Mouse (Mus musculus) lung, adult 2 months (tissue): ENCODE data around the gene Mcm3ap. TPM values are rescaled to one million over a fixed set of nuclear protein-coding genes. Genes with fewer than 3 reads are reported as not detected.

ENCODE experiments used
- DNase-seq: peaks from one replicate; pipeline ENCODE4 v3.0.0; 2022
- H3K4me1 ChIP-seq: fragments of 200-500 bp; 2 replicates; pipeline ENCODE4 v1.6.1; 2011; ENCODE audit warnings: low read length; ENCODE audit not compliant: control insufficient read depth, insufficient read depth
- H3K4me3 ChIP-seq: fragments of 200-500 bp; replicated peaks from 2 replicates; pipeline ENCODE3; 2011; ENCODE audit warnings: low read depth, mild to moderate bottlenecking, control low read depth, low read length; ENCODE audit errors: extremely low read depth
- CTCF ChIP-seq: fragments of 200-500 bp; IDR thresholded peaks from 2 replicates; pipeline ENCODE4 v1.5.1; 2011; ENCODE audit warnings: mild to moderate bottlenecking, low read length, control low read depth; ENCODE audit not compliant: insufficient read depth
- POLR2A ChIP-seq: fragments of 200-500 bp; IDR thresholded peaks from 2 replicates; pipeline ENCODE4 v1.6.1; 2011; ENCODE audit warnings: low read depth, mild to moderate bottlenecking, control low read depth, low read length, borderline replicate concordance; ENCODE audit errors: extremely low read depth
- WGBS: fragments of 180-500 bp; shearing (Covaris S2); methylation state at CpG from one replicate; pipeline ENCODE4 v1.1.7; 2018; 5-methylcytosine and 5-hydroxymethylcytosine counted together
- polyA plus RNA-seq: library from polyadenylated mRNA; depleted of rRNA; stranded (reverse); fragments of >200 nt; gene quantifications from 2 replicates; pipeline ENCODE4 v1.2.3, GENCODE M21; 2012

The Mcm3ap gene
- polyA plus RNA-seq, 1 experiment = 21.0 TPM

DNA sequence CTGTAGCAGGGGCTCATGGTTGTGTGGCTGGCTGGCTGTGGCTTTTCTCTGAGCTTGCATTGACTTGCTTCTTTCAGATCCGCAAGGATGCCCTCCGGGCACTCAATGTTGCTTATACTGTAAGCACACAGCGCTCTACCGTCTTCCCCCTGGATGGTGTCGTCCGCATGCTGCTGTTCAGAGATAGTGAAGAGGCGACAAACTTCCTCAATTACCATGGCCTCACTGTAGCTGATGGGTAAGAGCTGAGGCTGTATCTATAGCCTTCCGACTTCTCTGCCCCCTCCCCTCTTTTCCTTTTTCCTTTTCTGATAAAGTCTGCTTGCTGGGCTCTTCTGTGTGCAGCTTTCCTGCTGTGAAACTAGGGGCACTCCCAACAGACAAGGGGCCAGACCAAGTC lies 19.5 kb downstream of the Mcm3ap start:
- H3K4me1 ChIP-seq = no peaks in the 10 kb centered on the region
- DNase-seq = no peak
- no peak for TF ChIP-seq POLR2A
- TF ChIP-seq CTCF = no peak
- 91% methylated on average over 8 of the region's 8 CpGs for WGBS
- H3K4me3 ChIP-seq = no peak overlapping the region

DNA sequence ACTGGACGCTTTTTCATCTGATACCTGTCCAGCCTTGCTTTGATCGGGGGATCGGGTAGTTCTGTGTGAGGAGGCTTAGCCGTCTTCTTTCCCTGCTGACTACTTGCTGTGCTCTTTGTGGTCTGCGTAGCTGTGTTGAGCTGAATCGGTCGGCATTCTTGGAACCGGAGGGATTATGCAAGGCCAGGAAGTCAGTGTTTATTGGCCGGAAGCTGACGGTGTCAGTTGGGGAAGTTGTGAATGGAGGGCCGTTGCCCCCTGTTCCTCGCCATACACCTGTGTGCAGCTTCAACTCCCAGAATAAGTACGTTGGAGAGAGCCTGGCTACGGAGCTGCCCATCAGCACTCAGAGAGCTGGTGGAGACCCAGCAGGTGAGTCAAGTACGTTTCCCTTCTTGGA lies 20.5 kb downstream of the Mcm3ap start:
- WGBS = 57% methylated on average over 15 of the region's 15 CpGs
- no peak for DNase-seq
- H3K4me1 ChIP-seq = no peaks in the 10 kb centered on the region
- no peak overlapping the region for H3K4me3 ChIP-seq
- TF ChIP-seq POLR2A = no peak
- TF ChIP-seq CTCF = no peak

GRCm38 (mm10) chr10:76493527-76493926 lies 24.8 kb downstream of the Mcm3ap start:
- DNase-seq = no peak
- H3K4me1 ChIP-seq = no peaks in the 10 kb centered on the region
- TF ChIP-seq POLR2A = no peak
- TF ChIP-seq CTCF = no peak
- 65% methylated on average over 1 of the region's 1 CpGs for WGBS
- no peak overlapping the region for H3K4me3 ChIP-seq

GRCm38 (mm10) chr10:76495501-76495900 lies 26.8 kb downstream of the Mcm3ap start:
- TF ChIP-seq CTCF (no peak), POLR2A (no peak)
- no peak overlapping the region for H3K4me3 ChIP-seq
- no peaks in the 10 kb centered on the region for H3K4me1 ChIP-seq
- no peak for DNase-seq
- WGBS = 82% methylated on average over 6 of the region's 6 CpGs

GRCm38 (mm10) chr10:76496366-76496765 lies 27.6 kb downstream of the Mcm3ap start:
- Histone ChIP-seq H3K4me3 (no peak overlapping the region), H3K4me1 (no peaks in the 10 kb centered on the region)
- TF ChIP-seq POLR2A (no peak), CTCF (no peak)
- 81% methylated on average over 7 of the region's 7 CpGs for WGBS
- DNase-seq = no peak

GRCm38 (mm10) chr10:76497522-76497921 lies 28.8 kb downstream of the Mcm3ap start:
- H3K4me3 ChIP-seq = no peak overlapping the region
- TF ChIP-seq POLR2A = no peak
- no peak for TF ChIP-seq CTCF
- 91% methylated on average over 4 of the region's 4 CpGs for WGBS
- H3K4me1 ChIP-seq = no peaks in the 10 kb centered on the region
- DNase-seq = no peak

- TF ChIP-seq POLR2A (no peak), CTCF (no peak)
- no peaks in the 10 kb centered on the region for H3K4me1 ChIP-seq
- no peak for DNase-seq
- no peak overlapping the region for H3K4me3 ChIP-seq
- 72% methylated on average over 11 of the region's 11 CpGs for WGBS
Measured at GRCm38 (mm10) chr10:76504271-76504943, 35.7 kb downstream of the Mcm3ap start.

GRCm38 (mm10) chr10:76505865-76506264 lies 37.1 kb downstream of the Mcm3ap start:
- no peak overlapping the region for H3K4me3 ChIP-seq
- H3K4me1 ChIP-seq = no peaks in the 10 kb centered on the region
- TF ChIP-seq POLR2A (no peak), CTCF (no peak)
- 88% methylated on average over 7 of the region's 7 CpGs for WGBS
- no peak for DNase-seq

GRCm38 (mm10) chr10:76512965-76513583 lies 44.3 kb downstream of the Mcm3ap start:
- WGBS = 53% methylated on average over 5 of the region's 5 CpGs
- Histone ChIP-seq H3K4me1 (no peaks in the 10 kb centered on the region), H3K4me3 (no peak overlapping the region)
- TF ChIP-seq POLR2A (no peak), CTCF (peak; percentile 83)
- DNase-seq = peak; percentile 69

DNA sequence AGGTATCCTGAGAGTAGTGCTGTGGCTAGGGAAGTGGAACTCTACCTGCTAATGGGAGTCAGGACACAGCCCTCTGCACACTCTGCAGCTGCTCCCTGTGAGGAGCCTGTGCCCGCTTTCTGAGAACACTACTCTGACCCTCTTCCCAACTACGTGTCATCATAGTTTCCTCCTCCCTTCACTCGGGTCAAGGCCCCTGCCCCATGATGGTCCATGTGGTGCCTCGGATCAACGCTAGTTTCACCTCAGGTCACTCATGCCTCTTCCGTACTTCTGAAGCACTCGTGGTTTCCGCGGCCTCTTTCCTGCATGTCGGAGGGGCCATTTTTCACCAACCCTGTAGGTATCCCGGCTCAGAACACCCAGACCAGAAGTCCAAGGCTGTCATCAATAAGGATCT lies 62.2 kb downstream of the Mcm3ap start:
- TF ChIP-seq CTCF = no peak
- TF ChIP-seq POLR2A = no peak
- Histone ChIP-seq H3K4me1 (0 out of 2 replicates have a peak, but pooled peaks cover 2% of the 10 kb centered on the region), H3K4me3 (peak overlapping the region; percentile 74)
- 1% methylated on average over 11 of the region's 11 CpGs for WGBS
- no peak for DNase-seq
